Mouse (Mus musculus) intestine, embryonic 14.5 days (tissue): ENCODE results near the gene Ptprg. TPM values are rescaled to one million over a fixed set of nuclear protein-coding genes. Genes with fewer than 3 reads are reported as not detected.
A peak's percentile ranks its signal among the peaks of the same experiment; 100 is the strongest.

Experiments used
- ATAC-seq: fragments of 200-750 bp; cut with Nextera tagmentation; replicated peaks from 2 replicates; pipeline ENCODE4 v1.8.0; 2017; ENCODE audit warnings: low read depth, moderate number of reproducible peaks, moderate TSS enrichment, moderate library complexity; ENCODE audit not compliant: low FRiP score, low TSS enrichment
- DNase-seq: peaks from one replicate; pipeline ENCODE4 v3.0.0-alpha.2; 2018; ENCODE audit warnings: low spot score
- H3K27ac ChIP-seq: fragments of 300-500 bp; sonication (generic); 2 replicates; pipeline ENCODE4 v1.5.1; 2014; ENCODE audit warnings: low read depth, mild to moderate bottlenecking, control low read depth
- H3K27me3 ChIP-seq: fragments of 300-500 bp; sonication (generic); replicated peaks from 2 replicates; pipeline ENCODE4 v1.6.1; 2014; ENCODE audit warnings: low read length, control low read depth; ENCODE audit not compliant: control insufficient read depth, insufficient read depth
- H3K36me3 ChIP-seq: fragments of 300-500 bp; sonication (generic); 2 replicates; pipeline ENCODE4 v1.6.1; 2014; ENCODE audit warnings: low read length, control low read depth; ENCODE audit not compliant: control insufficient read depth, insufficient read depth
- H3K4me1 ChIP-seq: fragments of 300-500 bp; sonication (generic); replicated peaks from 2 replicates; pipeline ENCODE4 v1.6.1; 2014; ENCODE audit warnings: low read length, control low read depth, mixed read lengths; ENCODE audit not compliant: control insufficient read depth, insufficient read depth
- H3K4me2 ChIP-seq: fragments of 300-500 bp; sonication (generic); 2 replicates; pipeline ENCODE4 v1.6.1; 2014; ENCODE audit warnings: low read length
- H3K4me3 ChIP-seq: fragments of 300-500 bp; sonication (generic); 2 replicates; pipeline ENCODE4 v1.5.1; 2014; ENCODE audit warnings: low read depth, low read length, control low read depth, mixed read lengths
- H3K9ac ChIP-seq: fragments of 300-500 bp; sonication (generic); 2 replicates; pipeline ENCODE4 v1.6.1; 2014; ENCODE audit warnings: mild to moderate bottlenecking, low read length
- H3K9me3 ChIP-seq: fragments of 300-500 bp; sonication (generic); 2 replicates; pipeline ENCODE4 v1.6.1; 2016; ENCODE audit warnings: low read length, control low read depth; ENCODE audit not compliant: control insufficient read depth
- WGBS: fragments of 180-500 bp; shearing (Covaris S2); extraction: QIAGEN DNeasy Blood & Tissue Kit; methylation state at CpG from one replicate; pipeline ENCODE4 v1.1.7; 2014; 5-methylcytosine and 5-hydroxymethylcytosine counted together
- polyA plus RNA-seq: library from polyadenylated mRNA; unstranded; fragments of >200 nt; fragmentation: Nextera tagmentation; extraction: Ambion mirVana; gene quantifications from 2 replicates; pipeline ENCODE4 v1.2.1, GENCODE M21; 2014

The Ptprg gene
- polyA plus RNA-seq, 1 experiment from 2014 or later: 25.1 TPM

DNA sequence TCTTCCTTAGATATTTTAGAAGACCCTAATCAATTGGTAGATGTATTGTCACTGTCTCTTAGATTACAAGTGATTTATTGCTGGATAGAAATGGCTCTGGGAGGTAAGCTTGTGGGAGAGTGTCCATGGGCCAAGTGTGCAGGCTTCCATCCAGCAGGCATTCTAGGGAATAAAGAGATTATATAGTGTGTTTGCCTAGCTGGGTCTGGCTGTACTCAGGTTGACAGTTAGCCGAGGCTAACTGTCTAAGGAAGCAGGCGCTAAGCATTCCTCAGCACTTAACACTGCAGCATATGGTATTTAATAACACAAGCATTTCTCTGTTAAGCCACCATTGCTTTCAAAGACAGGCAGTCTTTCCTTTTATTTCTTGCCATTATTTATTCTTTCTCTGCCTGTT is 39.3 kb downstream of the Ptprg start:
- Histone ChIP-seq H3K9me3 (no peaks in the 10 kb centered on the region), H3K27me3 (no peaks in the 10 kb centered on the region), H3K4me2 (no peak overlapping the region), H3K36me3 (no peaks in the 10 kb centered on the region), H3K4me3 (no peak overlapping the region), H3K4me1 (peaks cover 16% of the 10 kb centered on the region; the same call in 1 of the 2 replicates), H3K9ac (no peak overlapping the region), H3K27ac (no peak overlapping the region)
- ATAC-seq: peak; percentile 80
- DNase-seq: no peak
- 22% methylated on average over 2 of the region's 2 CpGs for WGBS

- H3K9ac ChIP-seq: no peak overlapping the region
- ATAC-seq (no peak), DNase-seq (no peak)
- H3K27me3 ChIP-seq: no peaks in the 10 kb centered on the region
- H3K9me3 ChIP-seq: no peaks in the 10 kb centered on the region
- no peak overlapping the region for H3K4me3 ChIP-seq
- WGBS: 87% methylated on average over 5 of the region's 5 CpGs
- peaks cover 16% of the 10 kb centered on the region; the same call in 1 of the 2 replicates for H3K4me1 ChIP-seq
- H3K27ac ChIP-seq: no peak overlapping the region
- H3K36me3 ChIP-seq: no peaks in the 10 kb centered on the region
- H3K4me2 ChIP-seq: no peak overlapping the region
These were observed 41.0 kb downstream of the Ptprg start for GRCm38 (mm10) chr14:11594336-11594735.

- Histone ChIP-seq H3K9ac (no peak overlapping the region), H3K4me2 (no peak overlapping the region), H3K27ac (no peak overlapping the region), H3K36me3 (no peaks in the 10 kb centered on the region), H3K4me3 (no peak overlapping the region), H3K4me1 (peaks cover 4% of the 10 kb centered on the region; the same call in 1 of the 2 replicates), H3K9me3 (no peaks in the 10 kb centered on the region), H3K27me3 (no peaks in the 10 kb centered on the region)
- ATAC-seq: no peak
- 55% methylated on average over 8 of the region's 8 CpGs for WGBS
- no peak for DNase-seq
These were observed 51.0 kb downstream of the Ptprg start for GRCm38 (mm10) chr14:11604133-11604865.

DNA sequence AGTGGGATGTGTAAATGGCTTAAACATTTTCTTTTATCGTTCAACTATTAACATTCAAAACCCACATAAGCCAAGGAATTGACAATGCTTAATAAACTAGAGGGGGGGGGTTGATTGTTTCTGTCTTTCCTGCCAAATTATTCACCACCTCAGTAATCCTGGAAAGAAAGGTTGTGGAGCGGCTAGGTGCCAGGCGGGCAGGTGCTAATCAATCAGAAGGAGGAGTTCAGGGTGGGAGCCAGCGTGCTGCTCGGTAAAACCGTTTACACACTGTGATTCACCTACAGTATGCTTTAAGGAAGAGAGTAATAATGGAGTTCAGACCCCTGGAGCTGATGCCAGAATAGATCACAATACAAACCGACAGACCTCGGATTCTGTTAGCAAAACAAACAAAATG is 55.0 kb downstream of the Ptprg start:
- Histone ChIP-seq H3K4me2 (no peak overlapping the region), H3K9ac (no peak overlapping the region), H3K36me3 (no peaks in the 10 kb centered on the region), H3K9me3 (no peaks in the 10 kb centered on the region), H3K27me3 (no peaks in the 10 kb centered on the region), H3K4me3 (no peak overlapping the region), H3K4me1 (peaks cover 4% of the 10 kb centered on the region; the same call in 1 of the 2 replicates), H3K27ac (no peak overlapping the region)
- ATAC-seq (no peak), DNase-seq (no peak)
- 52% methylated on average over 8 of the region's 8 CpGs for WGBS

DNA sequence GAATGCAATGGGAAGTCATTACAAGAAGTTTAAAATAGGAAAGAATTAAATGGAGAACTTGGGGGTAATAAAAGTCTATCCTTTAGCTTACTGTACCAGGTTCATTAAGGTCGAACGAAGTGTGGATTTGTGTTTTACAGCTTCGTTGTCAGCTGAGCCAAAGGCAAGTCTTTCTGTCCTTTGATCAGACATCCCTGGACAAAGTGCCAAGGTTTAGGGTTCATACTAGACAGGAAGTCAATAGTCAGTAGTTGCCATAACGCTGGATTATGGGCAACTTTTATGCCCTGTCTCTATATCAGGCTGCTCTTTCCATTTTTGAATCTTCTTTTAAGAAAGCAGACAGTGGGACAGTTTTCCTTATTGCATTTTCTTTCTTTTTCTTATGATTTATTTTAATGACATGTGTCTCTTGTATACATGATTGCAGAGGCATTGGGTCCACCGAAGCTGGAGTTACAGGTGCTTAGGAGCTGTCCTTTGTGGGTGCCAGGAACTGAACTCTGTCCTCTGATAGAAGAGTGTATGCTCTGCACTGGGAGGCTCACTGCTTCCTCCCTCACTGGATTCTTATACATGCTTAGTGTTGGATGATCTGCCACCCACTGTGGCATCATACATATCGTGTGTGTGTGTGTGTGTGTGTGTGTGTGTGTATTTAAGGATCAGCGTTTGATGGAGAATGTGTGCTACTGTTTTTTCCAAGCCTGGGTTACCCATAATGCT is 56.7 kb downstream of the Ptprg start:
- Histone ChIP-seq H3K9me3 (no peaks in the 10 kb centered on the region), H3K36me3 (no peaks in the 10 kb centered on the region), H3K27me3 (no peaks in the 10 kb centered on the region), H3K4me1 (peaks cover 4% of the 10 kb centered on the region; the same call in 1 of the 2 replicates), H3K4me3 (no peak overlapping the region), H3K9ac (no peak overlapping the region), H3K4me2 (no peak overlapping the region), H3K27ac (no peak overlapping the region)
- no peak for ATAC-seq
- 88% methylated on average over 7 of the region's 7 CpGs for WGBS
- no peak for DNase-seq

GRCm38 (mm10) chr14:11612426-11612825 is 59.1 kb downstream of the Ptprg start:
- Histone ChIP-seq H3K36me3 (no peaks in the 10 kb centered on the region), H3K27me3 (no peaks in the 10 kb centered on the region), H3K27ac (no peak overlapping the region), H3K4me2 (no peak overlapping the region), H3K9me3 (no peaks in the 10 kb centered on the region), H3K4me1 (peaks cover 10% of the 10 kb centered on the region), H3K9ac (no peak overlapping the region), H3K4me3 (no peak overlapping the region)
- DNase-seq (no peak), ATAC-seq (no peak)
- WGBS: 78% methylated on average over 5 of the region's 5 CpGs

DNA sequence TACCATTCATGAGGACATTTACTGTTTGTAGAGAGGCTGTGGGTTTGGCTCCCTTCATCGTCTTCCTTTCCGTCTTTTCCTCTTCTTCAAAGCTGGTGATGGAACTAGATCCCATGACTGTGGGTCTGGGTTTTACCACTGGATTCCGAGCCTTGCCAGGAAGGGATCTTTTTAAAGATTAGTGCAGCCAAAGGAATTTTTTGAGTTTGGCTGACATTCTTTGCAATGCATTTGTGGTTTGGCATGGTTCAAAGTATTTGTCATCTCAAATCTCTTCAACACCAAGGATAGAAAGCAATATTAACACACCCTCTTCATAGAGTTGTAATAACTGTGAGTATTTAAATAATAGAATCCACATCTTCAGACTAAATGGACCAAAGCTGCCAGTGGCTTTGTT is 59.8 kb downstream of the Ptprg start:
- H3K4me1 ChIP-seq: peaks cover 7% of the 10 kb centered on the region
- no peak for DNase-seq
- H3K27me3 ChIP-seq: no peaks in the 10 kb centered on the region
- ATAC-seq: no peak
- no peak overlapping the region for H3K9ac ChIP-seq
- 77% methylated on average over 3 of the region's 3 CpGs for WGBS
- no peaks in the 10 kb centered on the region for H3K36me3 ChIP-seq
- H3K4me3 ChIP-seq: no peak overlapping the region
- H3K9me3 ChIP-seq: no peaks in the 10 kb centered on the region
- H3K4me2 ChIP-seq: no peak overlapping the region
- H3K27ac ChIP-seq: no peak overlapping the region

DNA sequence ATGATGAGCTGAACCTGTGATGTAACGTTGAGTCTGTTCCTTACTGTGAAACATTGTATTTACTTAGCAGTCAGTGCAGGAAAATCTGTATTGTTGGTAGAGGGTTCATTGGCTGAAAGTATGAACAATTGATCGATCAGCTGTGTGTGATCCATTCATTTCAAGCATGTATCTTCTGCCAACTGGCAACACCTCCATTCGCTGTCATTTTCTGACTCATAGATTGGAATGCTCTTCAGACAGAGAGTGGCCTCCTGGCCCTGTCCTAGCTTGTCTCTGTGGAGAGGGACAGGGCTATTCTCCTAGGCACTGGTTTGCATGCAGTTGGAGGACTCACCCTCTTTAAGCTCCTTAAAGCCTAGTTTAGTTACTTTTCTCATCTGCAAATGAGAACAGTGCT is 62.4 kb downstream of the Ptprg start:
- H3K9me3 ChIP-seq: no peaks in the 10 kb centered on the region
- H3K4me2 ChIP-seq: no peak overlapping the region
- no peaks in the 10 kb centered on the region for H3K27me3 ChIP-seq
- peaks cover 7% of the 10 kb centered on the region for H3K4me1 ChIP-seq
- H3K4me3 ChIP-seq: no peak overlapping the region
- H3K36me3 ChIP-seq: no peaks in the 10 kb centered on the region
- DNase-seq (no peak), ATAC-seq (no peak)
- WGBS: 83% methylated on average over 3 of the region's 3 CpGs
- H3K9ac ChIP-seq: no peak overlapping the region
- H3K27ac ChIP-seq: no peak overlapping the region
